Mouse (Mus musculus): ENCODE results near the gene Cyth1. TPM values are rescaled to one million over a fixed set of nuclear protein-coding genes. Genes with fewer than 3 reads are reported as not detected.

Cyth1 gene
- total RNA-seq, 4 experiments from 2014 or later = 62.7 to 77.3 (median 68.8) TPM

DNA sequence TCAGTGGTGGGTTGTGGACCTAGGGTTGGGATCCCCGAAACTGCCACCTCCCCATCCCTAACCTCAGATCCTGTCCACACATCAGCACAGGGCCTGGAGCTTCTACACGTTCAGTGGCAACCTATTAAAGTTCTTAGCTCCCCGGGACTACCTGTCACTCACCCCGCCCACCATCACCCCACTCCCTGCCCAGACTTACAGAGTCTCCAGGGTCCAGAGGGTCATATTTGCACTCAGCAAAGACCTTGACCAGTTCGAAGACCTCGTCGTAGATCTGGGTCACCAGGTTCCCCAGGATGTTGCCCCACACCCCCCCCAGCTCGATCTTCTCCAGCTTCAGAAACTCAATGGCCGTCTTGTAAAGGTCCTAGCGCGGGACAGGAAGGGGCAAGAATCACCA lies 126.8 kb downstream of the Cyth1 start:
- no peak for DNase-seq (ENCODE audit: low spot score in 2 of 2)

DNA sequence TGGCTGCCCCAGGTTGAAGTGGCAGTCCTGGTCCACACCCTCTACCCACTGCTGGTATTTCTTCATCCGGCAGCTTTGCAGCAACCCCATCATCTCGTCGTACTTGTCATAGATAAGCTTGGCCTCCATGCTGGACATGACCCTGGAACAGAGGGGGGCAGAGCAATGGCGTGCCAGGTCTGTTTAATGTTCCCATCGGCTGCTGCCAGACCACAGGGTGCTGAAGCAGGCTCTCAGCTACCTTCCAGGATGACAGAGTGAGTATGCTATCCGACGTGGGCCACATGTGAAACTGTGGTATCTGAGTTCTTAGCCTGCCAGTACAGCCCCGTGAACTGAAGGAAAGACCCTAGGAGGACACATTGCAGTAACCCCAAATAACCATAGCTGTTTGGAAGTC lies 129.6 kb downstream of the Cyth1 start:
- no peak for DNase-seq (ENCODE audit: low spot score in 2 of 2)

DNA sequence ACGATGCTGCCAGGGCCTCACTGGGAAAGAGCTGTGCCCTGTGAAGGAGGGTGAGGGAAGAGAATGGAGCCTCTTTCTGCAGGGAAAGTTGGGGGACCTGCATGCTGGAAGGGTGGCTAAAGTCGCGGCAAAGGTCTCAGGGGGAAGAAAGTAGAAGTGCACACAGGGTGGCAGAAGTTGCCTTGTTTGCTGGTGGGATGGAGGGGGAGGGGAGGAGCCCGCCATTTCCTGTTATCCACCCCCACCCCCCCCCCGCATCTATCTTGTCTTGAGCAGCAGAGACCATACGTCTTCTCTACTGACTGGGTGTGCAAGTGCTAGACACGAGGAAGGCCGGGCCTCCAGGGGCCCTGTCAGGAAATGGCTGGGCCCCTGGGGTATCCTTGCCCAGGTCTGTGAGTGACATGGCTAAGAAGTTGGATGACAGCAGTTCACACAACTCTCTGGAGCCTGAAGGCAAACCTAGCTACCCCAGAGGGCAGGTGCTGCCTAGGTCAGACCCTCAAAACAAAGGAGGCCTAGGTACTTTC lies 133.7 kb downstream of the Cyth1 start:
- no peak for DNase-seq (ENCODE audit: low spot score in 2 of 2)

DNA sequence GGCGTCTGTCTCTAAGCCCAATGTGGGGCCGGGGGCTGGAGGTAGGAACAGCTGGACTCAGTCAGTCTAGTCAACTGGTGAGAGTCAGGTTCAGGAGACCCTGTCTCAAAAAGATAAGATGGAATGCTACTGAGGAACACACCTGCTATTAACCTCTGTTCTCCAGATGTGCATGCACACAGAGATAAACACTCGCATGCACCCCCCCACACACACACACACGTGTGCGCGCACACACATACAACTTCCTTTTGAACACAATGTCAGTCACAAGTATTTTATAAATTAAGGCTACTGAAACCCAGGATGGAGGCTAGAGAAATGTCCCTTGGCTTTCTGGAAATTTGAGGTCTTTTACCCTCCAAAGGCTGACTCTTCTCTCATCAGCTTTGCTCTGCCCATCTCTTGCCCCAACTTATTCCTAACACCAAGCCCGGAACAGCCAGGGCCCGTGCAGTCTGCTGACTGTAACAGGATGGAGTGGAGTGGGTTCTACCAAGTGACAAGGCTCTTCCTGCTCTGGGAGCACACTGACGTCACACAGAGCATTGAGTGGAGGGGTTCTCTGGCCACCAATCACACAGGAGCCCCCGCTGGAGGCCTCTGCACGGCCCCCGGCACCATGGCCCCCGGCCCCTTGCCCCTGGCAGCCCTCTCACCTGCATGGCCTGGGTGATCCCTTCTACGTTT lies 134.7 kb downstream of the Cyth1 start:
- DNase-seq (ENCODE audit: low spot score in 2 of 2) = no peak

DNA sequence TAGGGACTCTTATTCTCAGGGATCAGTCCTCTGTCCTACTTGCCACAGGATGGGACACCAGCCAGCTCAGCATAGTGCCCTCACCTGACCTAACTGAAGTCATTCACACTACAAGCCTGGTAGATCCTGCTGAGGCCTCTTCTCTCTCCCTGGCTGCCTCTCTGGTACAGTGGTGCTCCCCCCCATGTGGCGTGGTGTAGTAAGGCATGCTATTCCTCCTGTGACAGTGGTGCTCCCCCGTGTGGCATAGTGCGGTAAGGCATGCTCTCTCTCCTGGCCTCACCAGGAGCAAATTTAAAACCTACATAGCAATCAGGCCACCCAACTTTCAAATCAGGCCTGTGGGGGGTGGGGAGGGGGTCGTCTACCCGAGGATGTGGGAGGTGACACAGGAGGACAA lies 144.4 kb downstream of the Cyth1 start:
- peak; percentile 48 to 76 for DNase-seq (ENCODE audit: low spot score in 2 of 2)

DNA sequence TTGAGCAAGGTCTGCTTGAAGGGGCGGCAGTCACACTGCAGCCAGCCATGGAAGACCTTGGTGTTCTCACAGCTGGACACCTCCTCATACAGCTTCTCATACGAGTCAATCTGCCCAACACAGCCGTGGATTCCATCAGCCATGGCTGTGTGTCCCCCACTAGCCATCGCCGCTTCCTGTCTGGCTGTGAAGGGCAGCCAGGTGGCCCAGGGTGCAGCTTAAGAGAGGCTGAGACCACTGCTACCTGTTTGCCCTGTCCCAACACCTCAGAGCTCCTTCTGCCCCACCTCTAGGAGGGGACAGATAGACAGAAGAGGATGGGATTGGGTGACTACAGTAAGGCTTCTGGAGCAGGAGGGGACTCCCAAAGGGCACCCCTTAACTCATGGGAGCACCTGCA lies 145.0 kb downstream of the Cyth1 start:
- DNase-seq (ENCODE audit: low spot score in 2 of 2) = no peak

DNA sequence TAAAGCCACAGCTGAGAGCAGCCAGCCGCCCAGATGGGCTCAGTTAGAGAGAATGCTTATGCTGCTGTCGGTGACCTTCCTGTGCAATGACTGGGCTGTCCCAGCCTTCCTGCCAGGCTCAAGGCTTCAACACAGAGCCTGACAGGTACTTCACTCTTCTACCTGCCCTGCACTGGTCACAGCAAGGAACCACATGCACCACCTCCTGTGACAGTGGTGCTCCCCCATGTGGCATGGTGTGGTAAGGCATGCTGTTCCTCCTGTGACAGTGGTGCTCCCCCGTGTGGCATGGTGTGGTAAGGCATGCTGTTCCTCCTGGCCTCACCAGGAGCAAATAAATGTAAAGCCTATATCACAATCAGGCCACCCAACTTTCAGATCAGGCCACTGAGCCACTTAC lies 145.6 kb downstream of the Cyth1 start:
- DNase-seq (ENCODE audit: low spot score in 2 of 2) = peak; percentile 67 to 90

DNA sequence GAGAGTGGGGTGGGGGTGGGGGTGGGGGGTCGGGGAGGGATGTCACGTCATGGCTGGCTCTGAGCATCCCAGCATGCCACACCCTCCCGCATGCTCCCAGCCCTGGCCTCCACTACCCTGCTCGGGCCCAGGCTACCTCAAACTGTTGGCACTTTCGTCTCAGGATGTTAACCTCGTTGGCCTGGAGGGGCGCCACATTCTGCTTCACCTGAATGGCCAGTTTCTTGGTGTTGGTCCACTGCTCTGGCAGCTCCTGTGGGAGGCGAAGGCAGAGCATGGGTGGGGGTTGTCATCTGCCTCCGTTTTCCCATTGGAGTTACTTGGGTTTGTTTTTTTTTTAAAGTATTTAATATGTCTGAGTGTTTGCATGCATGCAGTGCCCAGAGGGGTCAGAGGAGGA lies 147.3 kb downstream of the Cyth1 start:
- no peak for DNase-seq (ENCODE audit: low spot score in 2 of 2)

DNA sequence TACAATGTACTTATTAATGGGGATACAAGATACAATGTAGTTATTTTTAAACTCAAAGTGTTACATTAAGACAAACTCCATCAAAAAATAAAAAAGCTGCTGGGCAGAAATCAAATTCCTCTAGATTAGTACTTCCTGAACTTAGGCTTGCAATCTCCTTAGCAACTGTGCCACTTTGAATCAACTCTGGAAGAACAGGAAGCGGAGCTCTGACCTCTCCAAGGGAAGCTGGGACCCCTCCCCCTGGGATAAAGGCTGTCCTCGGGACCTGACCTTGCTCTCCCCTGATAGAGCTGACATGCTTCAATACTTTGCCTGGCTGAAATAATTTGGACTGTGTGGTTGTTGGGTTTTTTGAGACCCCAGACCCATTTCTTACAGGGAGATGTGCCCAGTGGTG lies 151.7 kb downstream of the Cyth1 start:
- no peak for DNase-seq (ENCODE audit: low spot score in 2 of 2)

DNA sequence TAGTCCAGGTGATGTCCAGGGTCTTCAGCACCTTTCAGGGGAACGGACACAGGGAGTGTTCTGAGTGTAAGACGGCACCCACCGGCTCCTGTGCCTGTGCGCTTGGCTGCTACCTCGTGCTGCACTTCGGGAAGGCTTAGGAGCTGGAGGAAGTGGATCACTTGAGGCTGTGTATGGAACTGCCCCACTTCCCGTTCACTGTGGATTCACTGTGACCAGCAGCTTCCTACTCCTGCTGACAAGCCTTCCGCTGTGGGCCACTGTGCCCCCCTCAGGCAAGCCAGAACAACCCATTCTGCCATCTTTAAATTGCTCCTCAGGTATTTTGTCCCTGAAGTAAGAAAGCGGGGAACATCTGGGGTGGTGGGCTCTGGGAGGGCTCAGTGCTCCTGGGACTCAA lies 153.4 kb downstream of the Cyth1 start:
- DNase-seq (ENCODE audit: low spot score in 2 of 2) = no peak

DNA sequence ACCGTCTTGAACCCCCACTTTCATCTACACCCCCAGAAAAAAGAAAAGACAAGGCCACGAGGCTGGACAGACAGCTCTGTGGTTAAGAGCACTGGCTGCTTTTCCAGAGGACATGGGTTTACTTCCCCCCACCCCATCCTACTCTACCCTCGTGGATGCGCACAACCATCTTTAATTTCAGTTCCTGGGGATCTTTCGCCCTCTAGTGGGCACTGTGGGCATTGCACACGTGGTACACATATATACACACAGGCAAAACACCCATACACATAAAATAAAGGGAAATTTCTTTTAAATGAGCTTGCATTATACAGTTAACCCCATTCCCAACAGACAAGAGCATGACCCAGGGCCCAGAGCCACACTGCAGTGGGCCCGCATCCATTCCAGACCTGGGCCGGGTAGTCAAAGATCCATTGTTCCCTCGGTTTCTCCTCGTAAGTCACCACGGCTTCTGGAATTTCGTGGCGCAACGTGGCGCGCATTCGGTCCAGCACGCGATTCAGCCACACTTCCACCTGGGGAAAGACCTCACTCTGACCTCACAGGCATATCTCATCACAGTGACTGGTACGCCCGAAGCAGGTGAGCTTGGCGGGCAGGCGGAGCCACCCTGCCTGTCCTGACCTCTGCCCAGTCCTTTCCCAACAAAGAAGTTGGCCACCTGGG lies 157.3 kb downstream of the Cyth1 start:
- no peak for DNase-seq (ENCODE audit: low spot score in 2 of 2)

DNA sequence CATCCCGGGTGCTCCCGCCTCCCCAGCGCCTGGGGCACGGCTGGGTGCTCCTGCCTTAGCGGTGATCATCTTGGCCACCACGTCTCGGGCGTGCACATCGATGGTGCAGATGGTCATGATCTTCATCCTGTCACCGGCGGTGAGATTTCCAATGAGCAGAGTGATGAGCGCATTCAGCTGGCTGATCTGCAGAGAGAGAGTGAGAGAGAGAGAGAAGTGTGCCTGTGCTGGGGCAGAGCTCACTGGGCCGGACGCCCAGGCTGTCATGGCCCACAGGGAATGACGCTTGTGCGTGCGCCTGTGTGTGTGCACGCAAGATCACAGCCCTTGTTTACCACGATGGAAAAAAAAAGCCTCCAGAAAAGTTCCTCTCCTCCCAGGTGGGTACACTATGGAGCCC lies 159.5 kb downstream of the Cyth1 start:
- no peak for DNase-seq (ENCODE audit: low spot score in 2 of 2)

DNA sequence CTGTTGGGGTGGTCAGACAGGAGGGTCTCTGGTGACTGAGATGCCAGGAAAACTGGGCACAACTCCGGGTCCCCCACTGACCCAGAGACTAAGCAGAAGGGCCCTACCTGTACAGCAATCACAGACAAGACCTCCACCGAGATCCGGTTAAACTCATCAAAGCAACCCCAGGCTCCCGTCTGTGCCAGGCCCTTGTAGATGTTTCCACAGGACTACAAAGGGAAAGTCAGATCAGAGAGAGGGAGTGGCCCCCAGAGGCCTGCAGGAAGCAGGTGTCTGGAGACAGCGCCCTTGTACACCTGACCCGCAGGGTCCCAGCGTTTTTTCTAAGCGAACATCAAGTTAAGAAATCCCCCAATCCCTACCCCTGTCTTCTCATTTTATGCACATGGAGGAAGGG lies 162.4 kb downstream of the Cyth1 start:
- DNase-seq (ENCODE audit: low spot score in 2 of 2) = no peak

DNA sequence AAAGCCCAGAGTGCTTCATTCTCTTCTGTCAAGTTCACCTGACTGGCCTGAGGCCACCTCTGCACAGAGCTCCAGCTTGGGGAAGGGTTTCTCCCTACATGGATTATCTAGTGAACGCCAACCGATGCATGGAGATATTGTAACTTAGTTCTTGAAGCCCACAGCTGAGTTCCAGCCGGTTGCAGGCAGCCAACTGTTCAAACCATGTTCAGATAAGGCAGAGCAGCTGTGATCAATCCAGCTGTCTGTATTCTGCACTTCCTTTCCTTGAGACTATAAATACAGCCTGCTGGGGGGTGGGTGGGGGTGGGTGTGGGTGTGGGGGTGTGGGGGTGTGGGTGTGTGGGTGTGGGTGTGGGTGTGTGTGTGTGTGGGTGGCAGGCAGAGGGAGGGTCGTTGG lies 163.2 kb downstream of the Cyth1 start:
- no peak for DNase-seq (ENCODE audit: low spot score in 2 of 2)

DNA sequence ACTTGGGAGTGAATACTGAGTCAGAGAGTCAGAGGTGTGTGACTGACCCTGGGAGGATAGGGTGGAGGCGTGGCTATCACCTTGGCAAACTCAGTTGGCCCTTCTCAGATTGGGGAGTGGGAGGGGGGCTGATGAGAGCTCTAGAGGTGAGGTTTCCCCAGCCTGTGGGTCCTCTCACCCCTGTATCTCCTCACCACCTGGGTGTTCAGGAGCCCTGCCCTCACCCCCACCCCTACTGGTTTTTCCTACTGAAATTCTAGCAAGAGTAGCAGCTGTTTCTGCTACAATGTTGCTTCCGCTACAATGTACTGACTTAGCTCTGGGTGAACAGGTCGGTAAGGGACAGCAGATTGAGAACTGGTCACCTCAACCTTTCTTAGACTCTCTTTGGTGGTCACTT lies 164.1 kb downstream of the Cyth1 start:
- DNase-seq (ENCODE audit: low spot score in 2 of 2) = no peak

DNA sequence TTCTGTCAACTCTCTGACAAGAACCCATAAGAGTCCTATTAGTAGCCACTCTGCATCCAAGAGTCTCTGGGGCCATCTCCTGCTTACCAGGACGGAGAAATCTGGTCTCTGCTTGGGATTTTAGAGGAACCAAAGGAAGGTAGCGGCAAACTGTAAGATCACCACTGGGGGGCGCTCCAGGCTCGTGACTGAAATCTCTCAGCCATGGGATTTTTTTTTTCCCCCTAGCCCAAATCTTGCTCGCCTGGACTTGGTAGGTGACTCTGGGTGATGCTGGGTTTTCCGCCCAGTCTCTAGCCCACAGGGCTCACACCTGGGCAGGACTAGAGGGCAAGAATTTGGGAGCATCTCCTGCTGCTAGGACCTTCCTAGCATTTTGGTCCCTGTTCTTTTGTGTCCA lies 164.6 kb downstream of the Cyth1 start:
- peak in 1 of 2 experiments; percentile 51 for DNase-seq (ENCODE audit: low spot score in 2 of 2)

DNA sequence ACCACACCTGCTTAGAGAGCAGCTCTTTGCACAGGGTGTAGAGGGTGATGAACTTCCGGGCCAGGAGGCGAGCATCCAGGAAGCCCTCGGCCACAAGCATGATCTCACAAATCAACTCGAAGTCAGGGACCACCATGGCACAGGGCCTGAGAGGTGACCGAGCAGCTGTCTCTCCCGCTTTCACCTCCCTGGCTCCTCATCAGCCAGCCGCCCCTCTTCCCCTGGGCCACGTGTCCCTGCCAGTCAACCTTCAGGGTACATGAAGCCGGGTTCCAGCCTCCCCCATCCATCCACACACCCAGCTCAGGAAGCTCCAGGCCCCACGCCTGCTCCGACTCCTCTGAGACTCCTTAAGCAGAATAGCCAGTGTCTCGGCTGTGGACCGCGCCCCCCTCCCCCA lies 166.1 kb downstream of the Cyth1 start:
- DNase-seq (ENCODE audit: low spot score in 2 of 2) = no peak

Other genes starting within 250 kb of the Cyth1 start
- under 1 TPM; 0.07 to 0.34 (median 0.13) TPM for gene Dnah17, start 118.0 kb downstream of the Cyth1 start, total RNA-seq (2022)
- 10 to 100 TPM; 29.6 to 33.3 (median 30.1) TPM for gene Usp36, start 41.7 kb upstream of the Cyth1 start, total RNA-seq (2022)
- gene Cep295nl, start 93.9 kb upstream of the Cyth1 start, total RNA-seq (2022) = 1 to 10 TPM in 3 of 4 experiments, under 1 TPM in 1; 0.98 to 3.2 (median 1.5) TPM
- 100 to 1,000 TPM; 239 to 259 (median 249) TPM for gene Timp2, start 107.1 kb upstream of the Cyth1 start, total RNA-seq (2022)
- gene Lgals3bp, start 153.5 kb upstream of the Cyth1 start, total RNA-seq (2022) = 10 to 100 TPM; 20.8 to 62.8 (median 36.9) TPM
- gene Cant1, start 170.5 kb upstream of the Cyth1 start, total RNA-seq (2022) = 10 to 100 TPM; 36.6 to 40.3 (median 38.8) TPM
- 1 to 10 TPM; 4.4 to 5.3 (median 4.9) TPM for gene C1qtnf1, start 179.6 kb upstream of the Cyth1 start, total RNA-seq (2022)
- 10 to 100 TPM; 12.6 to 18.2 (median 15.3) TPM for gene Engase, start 228.2 kb upstream of the Cyth1 start, total RNA-seq (2022)